Mouse (Mus musculus) kidney, adult 18-20 months (tissue): ENCODE measurements around the gene Atg4c.

Experiments used
- DNase-seq: peaks from one replicate; pipeline ENCODE4 v3.0.0; 2021

The Atg4c gene

GRCm38 (mm10) chr4:99193810-99194582 is at the start of gene Atg4c:
Gene Atg4c (plus strand): TSS chr4:99193934.
- DNase-seq, result peak; percentile 92

GRCm38 (mm10) chr4:99151434-99151833 is 42.3 kb upstream of the Atg4c start:
- DNase-seq, result no peak

- no peak for DNase-seq
These were observed 41.7 kb upstream of the Atg4c start for GRCm38 (mm10) chr4:99151885-99152558.

GRCm38 (mm10) chr4:99156641-99157307 is 37.0 kb upstream of the Atg4c start:
- no peak for DNase-seq

GRCm38 (mm10) chr4:99158495-99158894 is 35.2 kb upstream of the Atg4c start:
- DNase-seq, result no peak

GRCm38 (mm10) chr4:99160414-99160813 is 33.3 kb upstream of the Atg4c start:
- no peak for DNase-seq

- no peak for DNase-seq
These were observed 32.8 kb upstream of the Atg4c start for GRCm38 (mm10) chr4:99160899-99161298.

GRCm38 (mm10) chr4:99161457-99161971 is 32.2 kb upstream of the Atg4c start:
- DNase-seq, result no peak

- DNase-seq, result no peak
These were observed 30.7 kb upstream of the Atg4c start for GRCm38 (mm10) chr4:99163001-99163400.

- DNase-seq, result no peak
These were observed 30.2 kb upstream of the Atg4c start for GRCm38 (mm10) chr4:99163547-99163946.

GRCm38 (mm10) chr4:99168869-99169268 is 24.9 kb upstream of the Atg4c start:
- DNase-seq, result no peak

GRCm38 (mm10) chr4:99174265-99174664 is 19.5 kb upstream of the Atg4c start:
- no peak for DNase-seq

GRCm38 (mm10) chr4:99176841-99177240 is 16.9 kb upstream of the Atg4c start:
- DNase-seq, result no peak

GRCm38 (mm10) chr4:99177255-99177654 is 16.5 kb upstream of the Atg4c start:
- no peak for DNase-seq

- DNase-seq, result no peak
These were observed 14.9 kb upstream of the Atg4c start for GRCm38 (mm10) chr4:99178851-99179250.

- DNase-seq, result no peak
These were observed 14.2 kb upstream of the Atg4c start for GRCm38 (mm10) chr4:99179446-99180120.

- DNase-seq, result no peak
These were observed 12.8 kb upstream of the Atg4c start for GRCm38 (mm10) chr4:99180921-99181320.

GRCm38 (mm10) chr4:99181739-99182419 is 11.9 kb upstream of the Atg4c start:
- no peak for DNase-seq

- DNase-seq, result no peak
These were observed 10.9 kb upstream of the Atg4c start for GRCm38 (mm10) chr4:99182660-99183431.

- DNase-seq, result no peak
These were observed 9.1 kb upstream of the Atg4c start for GRCm38 (mm10) chr4:99184678-99185077.

GRCm38 (mm10) chr4:99185305-99185704 is 8.4 kb upstream of the Atg4c start:
- DNase-seq, result no peak
